Mouse (Mus musculus) lung, adult 2 months (tissue): ENCODE data around the gene Cd68.

ENCODE experiments used
- CTCF ChIP-seq: fragments of 200-500 bp; IDR thresholded peaks from 2 replicates; pipeline ENCODE4 v1.5.1; 2011; ENCODE audit warnings: mild to moderate bottlenecking, low read length, control low read depth; ENCODE audit not compliant: insufficient read depth
- POLR2A ChIP-seq: fragments of 200-500 bp; IDR thresholded peaks from 2 replicates; pipeline ENCODE4 v1.6.1; 2011; ENCODE audit warnings: low read depth, mild to moderate bottlenecking, control low read depth, low read length, borderline replicate concordance; ENCODE audit errors: extremely low read depth

DNA sequence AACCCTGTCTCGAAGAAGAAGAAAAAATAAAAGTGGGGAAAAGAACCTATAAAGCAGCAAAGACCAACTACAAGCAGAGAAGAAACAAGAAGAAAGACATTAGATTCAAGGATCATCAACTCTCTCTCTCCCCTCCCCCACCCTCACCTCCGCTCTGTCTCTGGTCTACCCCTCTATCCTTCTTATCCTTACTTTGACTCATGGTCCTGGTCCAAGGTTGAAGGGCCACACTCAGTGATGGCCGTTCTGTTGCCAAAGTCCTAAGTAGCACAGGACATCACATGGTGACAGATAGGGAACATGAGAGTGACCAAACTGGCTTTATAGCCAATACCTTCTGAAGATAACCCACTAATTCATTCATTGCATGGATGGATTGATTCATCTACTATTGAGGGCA lies 31.4 kb upstream of the Cd68 start:
- TF ChIP-seq CTCF (no peak), POLR2A (no peak)
